Mouse (Mus musculus) embryonic facial prominence, embryonic 10.5 days (tissue): ENCODE measurements around the gene Agr2. TPM values are rescaled to one million over a fixed set of nuclear protein-coding genes. Genes with fewer than 3 reads are reported as not detected.

ENCODE experiments used
- DNase-seq: peaks from one replicate; pipeline ENCODE4 v3.0.0-alpha.2; 2017; ENCODE audit warnings: low spot score
- H3K27ac ChIP-seq: fragments of 300-500 bp; sonication (generic); replicated peaks from 2 replicates; pipeline ENCODE4 v1.5.1; 2016; ENCODE audit warnings: mild to moderate bottlenecking
- H3K27me3 ChIP-seq: fragments of 300-500 bp; sonication (generic); replicated peaks from 2 replicates; pipeline ENCODE4 v1.6.1; 2016; ENCODE audit warnings: low read depth, mild to moderate bottlenecking; ENCODE audit not compliant: poor library complexity, severe bottlenecking
- H3K36me3 ChIP-seq: fragments of 300-500 bp; sonication (generic); replicated peaks from 2 replicates; pipeline ENCODE4 v1.6.1; 2016; ENCODE audit warnings: mild to moderate bottlenecking, moderate library complexity
- H3K4me1 ChIP-seq: fragments of 300-500 bp; sonication (generic); 2 replicates; pipeline ENCODE4 v1.6.1; 2016
- H3K4me3 ChIP-seq: fragments of 300-500 bp; sonication (generic); 2 replicates; pipeline ENCODE4 v1.5.1; 2016; ENCODE audit warnings: mild to moderate bottlenecking, moderate library complexity
- H3K9me3 ChIP-seq: fragments of 300-500 bp; sonication (generic); 2 replicates; pipeline ENCODE4 v1.6.1; 2016; ENCODE audit warnings: mild to moderate bottlenecking
- WGBS: fragments of 180-500 bp; shearing (Covaris S2); methylation state at CpG from one replicate; pipeline ENCODE4 v1.1.7; 2016; 5-methylcytosine and 5-hydroxymethylcytosine counted together
- polyA plus RNA-seq: library from polyadenylated mRNA; unstranded; fragments of >200 nt; fragmentation: Nextera tagmentation; extraction: Ambion mirVana; gene quantifications from 2 replicates; pipeline ENCODE4 v1.2.1, GENCODE M21; 2016

Agr2 gene
- not detected in 2 replicates for polyA plus RNA-seq

GRCm38 (mm10) chr12:35992711-35993110 lies at the start of gene Agr2:
Agr2 (plus strand) TSS chr12:35992907.
- 65% methylated on average over 9 of the region's 9 CpGs for WGBS
- no peaks in the 10 kb centered on the region for H3K9me3 ChIP-seq
- H3K4me1 ChIP-seq, result peaks cover 9% of the 10 kb centered on the region; the same call in 1 of the 2 replicates
- H3K36me3 ChIP-seq, result no peaks in the 10 kb centered on the region
- no peak within 1 kb of the TSS for H3K27ac ChIP-seq
- no peaks in the 10 kb centered on the region for H3K27me3 ChIP-seq
- H3K4me3 ChIP-seq, result no peak within 1 kb of the TSS
- DNase-seq, result no peak

- Histone ChIP-seq H3K9me3 (no peaks in the 10 kb centered on the region), H3K4me3 (no peak overlapping the region), H3K4me1 (no peaks in the 10 kb centered on the region), H3K27ac (no peak overlapping the region), H3K36me3 (no peaks in the 10 kb centered on the region), H3K27me3 (no peaks in the 10 kb centered on the region)
- no peak for DNase-seq
- 57% methylated on average over 1 of the region's 1 CpGs for WGBS
These were observed 41.0 kb upstream of the Agr2 start for GRCm38 (mm10) chr12:35951757-35952156.

GRCm38 (mm10) chr12:35957235-35957634 lies 35.5 kb upstream of the Agr2 start:
- DNase-seq, result no peak
- Histone ChIP-seq H3K27me3 (no peaks in the 10 kb centered on the region), H3K9me3 (no peaks in the 10 kb centered on the region), H3K27ac (no peak overlapping the region), H3K4me3 (no peak overlapping the region), H3K36me3 (no peaks in the 10 kb centered on the region), H3K4me1 (no peaks in the 10 kb centered on the region)
- WGBS, result 81% methylated on average over 2 of the region's 2 CpGs

- Histone ChIP-seq H3K27ac (no peak overlapping the region), H3K4me3 (no peak overlapping the region), H3K4me1 (no peaks in the 10 kb centered on the region), H3K9me3 (no peaks in the 10 kb centered on the region), H3K27me3 (no peaks in the 10 kb centered on the region), H3K36me3 (no peaks in the 10 kb centered on the region)
- WGBS, result 62% methylated on average over 7 of the region's 7 CpGs
- DNase-seq, result no peak
These were observed 26.5 kb upstream of the Agr2 start for GRCm38 (mm10) chr12:35966098-35966767.

- no peak for DNase-seq
- H3K27me3 ChIP-seq, result no peaks in the 10 kb centered on the region
- no peak overlapping the region for H3K4me3 ChIP-seq
- H3K36me3 ChIP-seq, result no peaks in the 10 kb centered on the region
- no peaks in the 10 kb centered on the region for H3K4me1 ChIP-seq
- H3K9me3 ChIP-seq, result no peaks in the 10 kb centered on the region
- WGBS, result 77% methylated on average over 7 of the region's 7 CpGs
- H3K27ac ChIP-seq, result no peak overlapping the region
These were observed 26.0 kb upstream of the Agr2 start for GRCm38 (mm10) chr12:35966768-35967141.

GRCm38 (mm10) chr12:35975898-35976297 lies 16.8 kb upstream of the Agr2 start:
- H3K27ac ChIP-seq, result no peak overlapping the region
- WGBS, result 72% methylated on average over 3 of the region's 3 CpGs
- H3K36me3 ChIP-seq, result no peaks in the 10 kb centered on the region
- H3K9me3 ChIP-seq, result no peaks in the 10 kb centered on the region
- no peak overlapping the region for H3K4me3 ChIP-seq
- H3K4me1 ChIP-seq, result peaks cover 4% of the 10 kb centered on the region; the same call in 1 of the 2 replicates
- DNase-seq, result no peak
- no peaks in the 10 kb centered on the region for H3K27me3 ChIP-seq

- DNase-seq, result no peak
- Histone ChIP-seq H3K9me3 (no peaks in the 10 kb centered on the region), H3K27me3 (no peaks in the 10 kb centered on the region), H3K4me3 (no peak overlapping the region), H3K36me3 (no peaks in the 10 kb centered on the region), H3K27ac (no peak overlapping the region), H3K4me1 (peaks cover 12% of the 10 kb centered on the region)
- 47% methylated on average over 6 of the region's 6 CpGs for WGBS
These were observed 15.0 kb upstream of the Agr2 start for GRCm38 (mm10) chr12:35977633-35978246.

- no peak overlapping the region for H3K4me3 ChIP-seq
- H3K36me3 ChIP-seq, result no peaks in the 10 kb centered on the region
- no peak for DNase-seq
- no peaks in the 10 kb centered on the region for H3K9me3 ChIP-seq
- H3K27ac ChIP-seq, result no peak overlapping the region
- WGBS, result 90% methylated on average over 5 of the region's 5 CpGs
- no peaks in the 10 kb centered on the region for H3K27me3 ChIP-seq
- peaks cover 12% of the 10 kb centered on the region for H3K4me1 ChIP-seq
These were observed 13.1 kb upstream of the Agr2 start for GRCm38 (mm10) chr12:35979625-35980024.

- Histone ChIP-seq H3K27me3 (no peaks in the 10 kb centered on the region), H3K4me1 (peaks cover 12% of the 10 kb centered on the region), H3K27ac (peak overlapping the region; percentile 61; the same call in 1 of the 2 replicates), H3K36me3 (no peaks in the 10 kb centered on the region), H3K4me3 (no peak overlapping the region), H3K9me3 (no peaks in the 10 kb centered on the region)
- peak; percentile 37 for DNase-seq
- 57% methylated on average over 6 of the region's 6 CpGs for WGBS
These were observed 10.9 kb upstream of the Agr2 start for GRCm38 (mm10) chr12:35981732-35982360.

GRCm38 (mm10) chr12:35983472-35983871 lies 9.2 kb upstream of the Agr2 start:
- no peak overlapping the region for H3K4me3 ChIP-seq
- WGBS, result 94% methylated on average over 9 of the region's 9 CpGs
- H3K27ac ChIP-seq, result no peak overlapping the region
- no peaks in the 10 kb centered on the region for H3K36me3 ChIP-seq
- H3K4me1 ChIP-seq, result peaks cover 9% of the 10 kb centered on the region
- DNase-seq, result no peak
- H3K27me3 ChIP-seq, result no peaks in the 10 kb centered on the region
- H3K9me3 ChIP-seq, result no peaks in the 10 kb centered on the region

GRCm38 (mm10) chr12:35984743-35985142 lies 8.0 kb upstream of the Agr2 start:
- Histone ChIP-seq H3K36me3 (no peaks in the 10 kb centered on the region), H3K9me3 (no peaks in the 10 kb centered on the region), H3K4me3 (no peak overlapping the region), H3K27ac (no peak overlapping the region), H3K27me3 (no peaks in the 10 kb centered on the region), H3K4me1 (peaks cover 9% of the 10 kb centered on the region)
- no peak for DNase-seq
- 93% methylated on average over 5 of the region's 5 CpGs for WGBS

GRCm38 (mm10) chr12:35993583-35993982 lies 876 bp downstream of the Agr2 start:
- 82% methylated on average over 3 of the region's 3 CpGs for WGBS
- DNase-seq, result no peak
- Histone ChIP-seq H3K27me3 (no peaks in the 10 kb centered on the region), H3K36me3 (no peaks in the 10 kb centered on the region), H3K4me1 (peaks cover 9% of the 10 kb centered on the region; the same call in 1 of the 2 replicates), H3K9me3 (no peaks in the 10 kb centered on the region), H3K27ac (no peak overlapping the region), H3K4me3 (no peak overlapping the region)

GRCm38 (mm10) chr12:35994098-35994497 lies 1.4 kb downstream of the Agr2 start:
- Histone ChIP-seq H3K27me3 (no peaks in the 10 kb centered on the region), H3K27ac (no peak overlapping the region), H3K36me3 (no peaks in the 10 kb centered on the region), H3K9me3 (no peaks in the 10 kb centered on the region), H3K4me1 (peaks cover 9% of the 10 kb centered on the region; the same call in 1 of the 2 replicates), H3K4me3 (no peak overlapping the region)
- no peak for DNase-seq
